Mouse (Mus musculus) myocyte (in vitro differentiated cells): ENCODE measurements around the gene Zwilch.

ENCODE experiments used
- CEBPB ChIP-seq: IDR thresholded peaks from 2 replicates; pipeline ENCODE4 v1.6.1; 2011; ENCODE audit warnings: mild to moderate bottlenecking, moderate library complexity; ENCODE audit not compliant: poor library complexity, insufficient read depth, severe bottlenecking
- E2F4 ChIP-seq: IDR thresholded peaks from one replicate; pipeline ENCODE4 v1.6.1; 2011; ENCODE audit warnings: mild to moderate bottlenecking, control low read depth, moderate library complexity; ENCODE audit not compliant: insufficient read depth
- MAX ChIP-seq: IDR thresholded peaks from one replicate; pipeline ENCODE4 v1.6.1; 2011; ENCODE audit warnings: low read depth, mild to moderate bottlenecking, control low read depth
- MYOD1 ChIP-seq, 3 experiments: IDR thresholded peaks; one replicate each; pipeline ENCODE4 v1.6.1; 2011; ENCODE audit warnings: control low read depth in 2 of 3, low read depth in 2 of 3, mild to moderate bottlenecking in 2 of 3, moderate library complexity in 1 of 3; ENCODE audit not compliant: insufficient read length in 2 of 3, control insufficient read depth in 1 of 3
- POLR2A ChIP-seq: IDR thresholded peaks from one replicate; pipeline ENCODE4 v1.6.1; 2011; ENCODE audit warnings: low read depth, mild to moderate bottlenecking, control low read depth, moderate library complexity; ENCODE audit not compliant: insufficient read length
- POLR2AphosphoS2 ChIP-seq: IDR thresholded peaks from one replicate; pipeline ENCODE4 v1.6.1; 2011; ENCODE audit warnings: low read depth, control low read depth; ENCODE audit not compliant: insufficient read length
- REST ChIP-seq: IDR thresholded peaks from one replicate; pipeline ENCODE4 v1.6.1; 2011; ENCODE audit warnings: mild to moderate bottlenecking, control low read depth, moderate library complexity; ENCODE audit not compliant: insufficient read depth, insufficient read length
- TCF12 ChIP-seq: IDR thresholded peaks from one replicate; pipeline ENCODE4 v1.6.1; 2011; ENCODE audit warnings: mild to moderate bottlenecking, control low read depth; ENCODE audit not compliant: poor library complexity, insufficient read depth, severe bottlenecking
- TCF3 ChIP-seq: IDR thresholded peaks from one replicate; pipeline ENCODE4 v1.6.1; 2011; ENCODE audit warnings: low read depth, control low read depth; ENCODE audit not compliant: insufficient read length
- USF1 ChIP-seq: IDR thresholded peaks from one replicate; pipeline ENCODE4 v1.6.1; 2011; ENCODE audit warnings: low read depth, mild to moderate bottlenecking, control low read depth, moderate library complexity

DNA sequence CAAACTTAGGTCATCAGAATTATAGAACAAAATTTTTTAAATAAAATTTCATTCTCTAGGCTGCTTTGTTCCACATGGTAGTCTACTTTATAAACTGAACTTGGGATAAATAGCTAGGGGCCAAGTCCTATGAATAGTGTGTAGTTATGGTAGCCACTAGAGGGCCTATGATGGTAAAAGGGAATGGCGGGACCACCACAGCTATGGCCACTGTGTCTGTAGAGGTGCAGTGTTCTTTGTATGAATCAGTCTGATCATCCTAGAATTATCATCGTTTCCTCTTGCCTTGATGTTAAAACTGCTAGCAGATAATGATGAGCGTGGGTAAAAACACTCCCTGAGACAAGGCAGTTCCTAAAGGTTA lies 5.7 kb upstream of the Zwilch start:
- TF ChIP-seq USF1 (no peak), CEBPB (no peak), POLR2A (no peak), REST (no peak), E2F4 (no peak), MAX (no peak), TCF12 (no peak), MYOD1 (IDR thresholded peaks at IDR 0.05; ENCODE audit: control insufficient read depth in 1 of 3, insufficient read length in 2 of 3, low read depth in 2 of 3) (no peak), POLR2AphosphoS2 (peak; percentile 35), TCF3 (no peak)
